Mouse (Mus musculus) midbrain, embryonic 16.5 days (tissue): Measurements from ENCODE around the gene Recql. TPM values are rescaled to one million over a fixed set of nuclear protein-coding genes. Genes with fewer than 3 reads are reported as not detected.

Source experiments
- ATAC-seq: fragments of 200-750 bp; cut with Nextera tagmentation; 2 replicates; pipeline ENCODE4 v1.8.0; 2017; ENCODE audit warnings: moderate TSS enrichment
- H3K27ac ChIP-seq: fragments of 300-500 bp; sonication (generic); 2 replicates; pipeline ENCODE4 v1.5.1; 2014; ENCODE audit warnings: mild to moderate bottlenecking, low read length, mixed read lengths
- H3K27me3 ChIP-seq: fragments of 300-500 bp; sonication (generic); 2 replicates; pipeline ENCODE4 v1.6.1; 2014; ENCODE audit warnings: low read depth, low read length, mixed read lengths; ENCODE audit not compliant: control insufficient read depth, insufficient read depth
- H3K36me3 ChIP-seq: fragments of 300-500 bp; sonication (generic); 2 replicates; pipeline ENCODE4 v1.6.1; 2014; ENCODE audit warnings: mild to moderate bottlenecking, low read length, moderate library complexity, mixed read lengths; ENCODE audit not compliant: control insufficient read depth, insufficient read depth
- H3K4me1 ChIP-seq: fragments of 300-500 bp; sonication (generic); 2 replicates; pipeline ENCODE4 v1.6.1; 2014; ENCODE audit warnings: mild to moderate bottlenecking, low read length, mixed read lengths; ENCODE audit not compliant: control insufficient read depth, insufficient read depth
- H3K4me2 ChIP-seq: fragments of 300-500 bp; sonication (generic); 2 replicates; pipeline ENCODE4 v1.6.1; 2014; ENCODE audit warnings: mild to moderate bottlenecking, low read length, mixed read lengths
- H3K4me3 ChIP-seq: fragments of 300-500 bp; sonication (generic); 2 replicates; pipeline ENCODE4 v1.5.1; 2014; ENCODE audit warnings: low read depth, mild to moderate bottlenecking, low read length, moderate library complexity, mixed read lengths
- H3K9ac ChIP-seq: fragments of 300-500 bp; sonication (generic); 2 replicates; pipeline ENCODE4 v1.6.1; 2014; ENCODE audit warnings: low read depth, low read length, mixed read lengths
- H3K9me3 ChIP-seq: fragments of 300-500 bp; sonication (generic); replicated peaks from 2 replicates; pipeline ENCODE4 v1.6.1; 2014; ENCODE audit warnings: mild to moderate bottlenecking, low read length, mixed read lengths; ENCODE audit not compliant: control insufficient read depth, poor library complexity, severe bottlenecking
- whole genome bisulfite sequencing: fragments of 180-500 bp; shearing (Covaris S2); extraction: QIAGEN DNeasy Blood & Tissue Kit; methylation state at CpG from one replicate; pipeline ENCODE4 v1.1.7; 2014; 5-methylcytosine and 5-hydroxymethylcytosine counted together
- polyA plus RNA-seq: library from polyadenylated mRNA; unstranded; fragments of >200 nt; fragmentation: Nextera tagmentation; extraction: Ambion mirVana; gene quantifications from 2 replicates; pipeline ENCODE4 v1.2.1, GENCODE M21; 2015

The Recql gene
- polyA plus RNA-seq, 1 experiment from 2014 or later, result 27.4 TPM

DNA sequence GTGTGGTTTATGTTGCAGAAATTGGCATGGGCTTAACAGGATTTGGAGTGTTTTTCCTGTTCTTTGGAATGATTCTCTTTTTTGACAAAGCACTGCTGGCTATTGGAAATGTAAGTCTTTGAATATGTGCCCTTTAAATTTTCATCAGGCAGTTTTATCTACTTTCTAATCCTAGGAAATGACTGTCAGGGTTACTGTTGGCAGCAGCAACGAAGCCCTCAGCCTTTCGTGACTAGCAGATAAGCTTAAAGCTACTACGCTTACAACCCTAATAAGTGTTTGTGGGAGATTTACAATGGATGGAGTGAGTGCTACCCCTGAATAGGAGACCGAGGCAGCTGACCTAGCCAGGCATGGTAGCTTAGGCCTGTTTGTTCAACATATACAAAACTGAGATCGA, 5.4 kb upstream of the Recql start:
- Histone ChIP-seq H3K9me3 (no peaks in the 10 kb centered on the region), H3K9ac (no peak overlapping the region), H3K27ac (no peak overlapping the region), H3K4me1 (peaks cover 17% of the 10 kb centered on the region), H3K27me3 (no peaks in the 10 kb centered on the region), H3K4me3 (no peak overlapping the region), H3K36me3 (peaks cover 9% of the 10 kb centered on the region), H3K4me2 (no peak overlapping the region)
- WGBS, result 95% methylated on average over 5 of the region's 5 CpGs
- ATAC-seq, result no peak

DNA sequence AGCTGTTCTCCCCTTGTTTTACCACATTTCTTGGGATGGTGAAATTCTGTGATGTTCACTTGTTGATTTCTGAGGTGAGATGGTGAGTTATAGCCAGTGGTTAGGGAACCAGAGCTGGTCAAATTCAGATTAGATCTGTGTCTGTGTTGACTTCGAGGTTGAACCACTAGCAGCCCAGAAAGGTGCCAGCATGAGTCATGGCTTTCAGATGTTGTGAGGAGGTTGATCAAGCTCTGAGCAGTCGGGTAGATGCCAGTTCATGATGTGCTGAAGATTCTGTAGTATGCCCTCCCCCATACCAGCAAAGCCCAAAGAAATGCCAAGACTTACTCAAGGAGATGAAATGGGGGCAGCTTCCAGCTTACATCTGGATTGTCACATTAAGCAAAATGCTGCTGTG, 2.2 kb upstream of the Recql start:
- Histone ChIP-seq H3K27ac (no peak overlapping the region), H3K9me3 (no peaks in the 10 kb centered on the region), H3K27me3 (no peaks in the 10 kb centered on the region), H3K4me3 (no peak overlapping the region), H3K4me2 (no peak overlapping the region), H3K36me3 (no peaks in the 10 kb centered on the region; the same call in 1 of the 2 replicates), H3K9ac (no peak overlapping the region), H3K4me1 (peaks cover 24% of the 10 kb centered on the region)
- 93% methylated on average over 2 of the region's 2 CpGs for WGBS
- no peak for ATAC-seq

DNA sequence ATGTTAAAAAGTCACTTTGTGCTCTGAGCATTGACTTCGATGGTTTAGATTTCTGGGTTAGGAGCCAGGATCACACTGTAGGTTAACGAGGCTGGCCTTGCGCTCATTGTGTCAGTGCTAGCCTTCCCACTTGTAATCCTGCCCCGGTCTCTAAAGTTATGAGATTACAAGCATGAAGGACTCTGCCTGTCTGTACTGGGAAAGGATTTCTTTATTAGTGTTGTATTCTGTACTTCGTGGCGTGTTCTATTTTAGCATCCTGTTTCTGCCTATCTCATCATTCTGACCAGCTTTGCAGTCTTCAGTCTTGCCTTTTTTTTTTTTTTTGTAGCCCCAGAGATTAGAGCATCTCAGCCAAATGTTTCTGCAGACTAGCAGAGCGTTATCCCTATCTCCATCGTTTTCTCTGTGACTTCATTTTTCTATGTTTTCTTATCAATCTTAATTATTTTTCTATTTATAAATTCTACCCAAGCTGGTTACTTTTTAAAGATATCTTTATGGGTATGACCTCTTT, 926 bp upstream of the Recql start:
- 23% methylated on average over 8 of the region's 8 CpGs for WGBS
- Histone ChIP-seq H3K27me3 (no peaks in the 10 kb centered on the region), H3K4me2 (peak overlapping the region; percentile 86), H3K4me3 (peak overlapping the region; percentile 100), H3K9ac (peak overlapping the region; percentile 90), H3K4me1 (peaks cover 24% of the 10 kb centered on the region), H3K36me3 (no peaks in the 10 kb centered on the region), H3K27ac (no peak overlapping the region), H3K9me3 (no peaks in the 10 kb centered on the region)
- no peak for ATAC-seq

DNA sequence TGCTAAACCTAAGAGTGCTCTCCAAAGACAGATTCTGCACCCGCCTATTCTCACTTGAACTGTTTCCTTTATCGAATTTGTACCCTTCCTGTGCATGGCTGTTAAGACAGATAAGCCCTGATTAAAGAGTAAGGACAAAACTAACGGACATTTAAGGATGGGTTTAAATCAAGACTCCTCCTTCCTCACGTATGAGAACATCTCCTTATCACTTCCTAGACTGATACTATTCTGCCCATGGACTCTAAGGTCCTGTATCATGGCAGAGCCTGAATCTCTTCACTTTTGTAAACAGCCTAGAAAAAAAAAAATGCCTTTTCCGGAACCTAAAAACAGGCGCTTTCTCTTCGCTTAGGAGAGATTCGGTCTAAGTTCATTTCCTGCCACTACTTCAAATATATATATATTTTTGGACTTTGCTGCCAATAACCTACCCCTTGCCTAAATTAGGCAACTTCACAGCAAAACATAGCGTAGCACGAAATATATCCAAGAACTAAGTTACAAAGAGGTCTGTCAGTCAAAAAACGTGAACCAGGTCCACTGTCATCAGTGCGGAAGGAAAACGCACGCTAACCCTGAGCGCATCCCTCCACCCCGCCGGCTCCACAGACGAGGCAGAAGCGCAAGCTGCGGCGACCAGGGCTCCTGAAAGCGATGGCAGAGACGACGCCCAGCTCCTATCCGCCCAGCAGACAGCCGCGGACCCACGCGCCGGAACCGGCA, 439 bp downstream of the Recql start:
- H3K36me3 ChIP-seq, result no peaks in the 10 kb centered on the region
- peak overlapping the region; percentile 55; the same call in 1 of the 2 replicates for H3K27ac ChIP-seq
- H3K27me3 ChIP-seq, result no peaks in the 10 kb centered on the region
- peak; percentile 86 for ATAC-seq
- peak overlapping the region; percentile 100 for H3K4me3 ChIP-seq
- WGBS, result 6% methylated on average over 31 of the region's 31 CpGs
- peak overlapping the region; percentile 70 for H3K9ac ChIP-seq
- H3K4me1 ChIP-seq, result peaks cover 24% of the 10 kb centered on the region
- peak overlapping the region; percentile 65 for H3K4me2 ChIP-seq
- no peaks in the 10 kb centered on the region for H3K9me3 ChIP-seq

DNA sequence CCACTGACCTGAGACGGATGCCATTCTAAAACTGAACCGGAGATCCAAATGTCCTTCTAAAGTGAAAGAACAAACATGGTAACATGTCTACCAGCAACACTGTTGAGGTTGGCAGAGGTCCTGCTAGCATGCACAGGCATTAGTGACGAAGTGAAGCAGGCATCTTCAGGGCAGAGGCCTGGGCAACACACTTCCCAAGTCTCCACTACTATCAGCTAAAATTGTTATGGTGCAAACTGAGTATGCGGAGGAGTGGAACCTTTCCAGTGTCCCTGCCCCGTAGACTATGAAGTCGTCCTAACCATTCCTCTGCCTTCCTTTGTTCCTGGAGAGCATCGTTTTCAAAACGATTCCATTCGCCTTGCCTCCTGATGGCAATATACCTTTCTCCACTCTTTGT, 2.4 kb downstream of the Recql start:
- Histone ChIP-seq H3K27ac (no peak overlapping the region), H3K4me2 (no peak overlapping the region), H3K9ac (no peak overlapping the region), H3K9me3 (no peaks in the 10 kb centered on the region), H3K4me1 (peaks cover 24% of the 10 kb centered on the region), H3K36me3 (no peaks in the 10 kb centered on the region), H3K27me3 (no peaks in the 10 kb centered on the region), H3K4me3 (no peak overlapping the region)
- no peak for ATAC-seq
- 87% methylated on average over 9 of the region's 9 CpGs for WGBS

DNA sequence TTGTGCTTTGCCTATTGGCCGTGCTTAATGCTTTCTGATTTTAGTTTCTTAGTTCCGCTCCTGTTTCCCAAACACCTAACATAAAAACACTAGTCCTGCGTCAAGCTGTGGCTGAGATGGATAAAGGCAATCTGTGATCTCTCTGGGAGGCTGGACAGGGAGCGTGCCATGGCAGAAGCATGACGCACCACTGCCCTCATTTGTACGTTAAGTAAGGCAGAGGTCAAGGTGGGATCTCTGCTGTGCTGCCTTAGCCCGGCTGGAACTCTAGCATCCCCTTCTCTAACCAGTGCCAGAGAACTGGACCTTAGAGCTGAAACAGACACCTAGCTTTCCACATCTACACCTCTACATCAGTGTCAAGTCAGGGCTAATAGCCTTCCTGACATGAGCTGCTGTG, 5.3 kb downstream of the Recql start:
- Histone ChIP-seq H3K4me3 (no peak overlapping the region), H3K9me3 (no peaks in the 10 kb centered on the region), H3K27ac (no peak overlapping the region), H3K27me3 (no peaks in the 10 kb centered on the region), H3K9ac (no peak overlapping the region), H3K4me2 (no peak overlapping the region), H3K4me1 (peaks cover 6% of the 10 kb centered on the region), H3K36me3 (0 out of 2 replicates have a peak, but pooled peaks cover 1% of the 10 kb centered on the region)
- WGBS, result 90% methylated on average over 7 of the region's 7 CpGs
- no peak for ATAC-seq

DNA sequence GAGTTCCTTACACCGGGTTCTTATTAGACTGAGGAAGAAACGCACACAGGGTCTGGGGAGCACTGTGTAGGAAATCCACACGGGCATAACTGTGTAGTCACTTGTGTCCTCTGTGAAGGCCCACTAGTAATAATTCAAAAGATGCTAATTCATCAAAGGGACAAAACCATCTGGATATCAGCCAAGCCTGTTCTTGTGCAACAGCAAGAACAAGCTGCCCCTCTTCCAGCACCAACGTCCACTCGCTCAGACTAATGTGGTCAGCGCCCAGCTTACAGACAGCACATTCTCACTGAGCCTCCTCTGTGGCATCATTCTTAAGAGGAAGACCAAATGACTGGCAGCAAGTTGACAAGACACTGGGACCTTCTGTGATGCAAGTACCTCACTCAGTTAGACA, 6.9 kb downstream of the Recql start:
- no peak overlapping the region for H3K27ac ChIP-seq
- no peak overlapping the region for H3K4me3 ChIP-seq
- H3K9ac ChIP-seq, result no peak overlapping the region
- WGBS, result 90% methylated on average over 6 of the region's 6 CpGs
- no peaks in the 10 kb centered on the region for H3K27me3 ChIP-seq
- no peaks in the 10 kb centered on the region for H3K4me1 ChIP-seq
- ATAC-seq, result no peak
- 0 out of 2 replicates have a peak, but pooled peaks cover 3% of the 10 kb centered on the region for H3K36me3 ChIP-seq
- no peak overlapping the region for H3K4me2 ChIP-seq
- H3K9me3 ChIP-seq, result no peaks in the 10 kb centered on the region

DNA sequence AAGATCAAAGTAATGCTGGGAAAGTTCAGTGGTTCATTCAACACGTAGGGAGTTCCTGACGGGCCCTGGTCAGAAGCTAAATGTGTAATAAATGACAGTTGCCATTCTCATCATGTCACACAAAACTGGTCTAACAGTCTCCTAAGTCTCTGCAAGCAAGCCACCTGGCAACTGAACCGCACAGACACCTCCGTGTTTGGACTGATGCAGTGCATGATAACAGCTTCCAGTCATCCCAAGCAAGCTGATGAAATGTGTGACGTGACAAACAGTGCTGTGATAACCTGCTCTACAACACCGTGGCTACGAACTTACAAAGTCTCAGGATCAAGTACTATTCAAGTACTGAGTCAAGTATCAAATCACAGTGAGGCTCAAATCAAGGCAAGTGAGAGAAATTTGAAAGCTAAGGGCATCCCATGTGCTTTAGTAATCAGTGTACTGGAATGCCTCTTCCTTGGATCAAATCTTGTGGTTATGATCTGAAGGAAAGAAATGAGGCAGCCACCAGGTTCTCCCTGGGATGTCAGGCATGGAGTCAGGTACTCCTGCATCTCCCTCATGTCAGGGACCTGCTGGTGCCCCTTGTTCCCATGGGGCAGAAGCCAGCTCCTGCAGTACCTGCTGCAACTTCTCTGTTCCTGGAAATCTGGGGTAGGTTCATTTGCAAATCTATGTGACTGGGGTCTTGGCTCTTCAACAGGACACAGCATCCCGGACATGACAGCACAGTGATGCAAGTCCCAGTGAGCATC, 8.1 kb downstream of the Recql start:
- WGBS, result 89% methylated on average over 8 of the region's 8 CpGs
- H3K4me2 ChIP-seq, result no peak overlapping the region
- H3K9me3 ChIP-seq, result no peaks in the 10 kb centered on the region
- no peak for ATAC-seq
- 0 out of 2 replicates have a peak, but pooled peaks cover 6% of the 10 kb centered on the region for H3K36me3 ChIP-seq
- H3K4me1 ChIP-seq, result no peaks in the 10 kb centered on the region
- no peak overlapping the region for H3K4me3 ChIP-seq
- no peak overlapping the region for H3K27ac ChIP-seq
- H3K9ac ChIP-seq, result no peak overlapping the region
- H3K27me3 ChIP-seq, result no peaks in the 10 kb centered on the region

DNA sequence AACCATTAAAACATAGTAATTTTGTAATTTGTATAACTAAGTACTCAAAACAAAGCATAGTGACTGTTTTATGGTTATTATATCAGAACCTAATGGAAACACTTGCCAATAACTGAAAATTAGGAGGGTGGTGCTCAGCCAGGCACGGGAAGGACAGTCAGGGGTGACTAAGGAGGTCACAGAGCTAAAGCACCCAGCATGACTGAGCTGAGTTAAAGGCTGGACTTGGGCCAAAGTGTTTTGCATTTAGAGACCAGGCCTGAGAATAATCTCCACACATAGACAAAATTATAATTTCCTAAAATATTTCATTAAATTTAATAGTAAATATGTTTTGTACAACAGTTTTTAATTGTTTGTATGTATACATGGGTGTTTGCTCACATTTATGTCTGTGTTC, 9.8 kb downstream of the Recql start:
- 81% methylated on average over 1 of the region's 1 CpGs for WGBS
- no peak overlapping the region for H3K4me3 ChIP-seq
- H3K4me1 ChIP-seq, result no peaks in the 10 kb centered on the region
- no peak overlapping the region for H3K4me2 ChIP-seq
- no peak overlapping the region for H3K27ac ChIP-seq
- H3K9ac ChIP-seq, result no peak overlapping the region
- H3K36me3 ChIP-seq, result peaks cover 11% of the 10 kb centered on the region; the same call in 1 of the 2 replicates
- ATAC-seq, result no peak
- H3K27me3 ChIP-seq, result no peaks in the 10 kb centered on the region
- no peaks in the 10 kb centered on the region for H3K9me3 ChIP-seq
